Mouse (Mus musculus) intestine, postnatal 0 days (tissue): ENCODE measurements around the gene Gm27029. TPM values are rescaled to one million over a fixed set of nuclear protein-coding genes. Genes with fewer than 3 reads are reported as not detected.
"Not testable (repeated sequence)": the region's sequence is repeated elsewhere in the genome, so short reads cannot be mapped to it uniquely, and the experiment has no call there.

Experiments
- ATAC-seq: fragments of 200-750 bp; cut with Nextera tagmentation; 2 replicates; pipeline ENCODE4 v1.8.0; 2017; ENCODE audit warnings: mild to moderate bottlenecking, moderate TSS enrichment, moderate library complexity
- H3K27ac ChIP-seq: fragments of 300-500 bp; sonication (generic); 2 replicates; pipeline ENCODE4 v1.5.1; 2014; ENCODE audit warnings: mild to moderate bottlenecking, low read depth, low read length, moderate library complexity
- H3K27me3 ChIP-seq: fragments of 300-500 bp; sonication (generic); replicated peaks from 2 replicates; pipeline ENCODE4 v1.6.1; 2014; ENCODE audit warnings: low read length, mixed read lengths; ENCODE audit not compliant: control insufficient read depth, insufficient read depth
- H3K36me3 ChIP-seq: fragments of 300-500 bp; sonication (generic); 2 replicates; pipeline ENCODE4 v1.6.1; 2014; ENCODE audit warnings: mild to moderate bottlenecking, moderate library complexity; ENCODE audit not compliant: control insufficient read depth, insufficient read depth
- H3K4me1 ChIP-seq: fragments of 300-500 bp; sonication (generic); replicated peaks from 2 replicates; pipeline ENCODE4 v1.6.1; 2014; ENCODE audit warnings: antibody characterized with exemption, low read length, mixed read lengths; ENCODE audit not compliant: control insufficient read depth, insufficient read depth
- H3K4me2 ChIP-seq: fragments of 300-500 bp; sonication (generic); replicated peaks from 2 replicates; pipeline ENCODE4 v1.6.1; 2014; ENCODE audit warnings: low read depth, mild to moderate bottlenecking, moderate library complexity
- H3K4me3 ChIP-seq: fragments of 300-500 bp; sonication (generic); 2 replicates; pipeline ENCODE4 v1.5.1; 2014; ENCODE audit warnings: low read depth, low read length
- H3K9ac ChIP-seq: fragments of 300-500 bp; sonication (generic); 2 replicates; pipeline ENCODE4 v1.6.1; 2014; ENCODE audit warnings: mild to moderate bottlenecking, low read depth, low read length
- H3K9me3 ChIP-seq: fragments of 300-500 bp; sonication (generic); 2 replicates; pipeline ENCODE4 v1.6.1; 2016; ENCODE audit warnings: mixed run types; ENCODE audit not compliant: control insufficient read depth
- CTCF ChIP-seq: sonication (generic); IDR thresholded peaks from 2 replicates; pipeline ENCODE4 v1.5.1; 2016; ENCODE audit warnings: low read depth, mild to moderate bottlenecking, control low read depth, antibody characterized with exemption, moderate library complexity
- WGBS: fragments of 180-500 bp; shearing (Covaris S2); extraction: QIAGEN DNeasy Blood & Tissue Kit; methylation state at CpG from one replicate; pipeline ENCODE4 v1.1.7; 2014; 5-methylcytosine and 5-hydroxymethylcytosine counted together
- polyA plus RNA-seq: library from polyadenylated mRNA; unstranded; fragments of >200 nt; fragmentation: Nextera tagmentation; extraction: Ambion mirVana; gene quantifications from 2 replicates; pipeline ENCODE4 v1.2.1, GENCODE M21; 2015

Gene Gm27029
- polyA plus RNA-seq, 1 experiment from 2014 or later = 2.2 TPM

GRCm38 (mm10) chr11:101451536-101451935, 26.9 kb upstream of the Gm27029 start:
- no peak overlapping the region for H3K4me3 ChIP-seq
- no peak for ATAC-seq

GRCm38 (mm10) chr11:101450394-101450793, 25.8 kb upstream of the Gm27029 start:
- H3K27ac ChIP-seq = no peak overlapping the region
- 88% methylated on average over 3 of the region's 3 CpGs for WGBS
- TF ChIP-seq CTCF = peak; percentile 56
- H3K4me2 ChIP-seq = no peak overlapping the region
- ATAC-seq = no peak
- H3K9me3 ChIP-seq = no peaks in the 10 kb centered on the region
- H3K9ac ChIP-seq = no peak overlapping the region
- 0 out of 2 replicates have a peak, but pooled peaks cover 5% of the 10 kb centered on the region for H3K4me1 ChIP-seq
- H3K36me3 ChIP-seq = peaks cover 12% of the 10 kb centered on the region; the same call in 1 of the 2 replicates
- no peaks in the 10 kb centered on the region for H3K27me3 ChIP-seq
- H3K4me3 ChIP-seq = no peak overlapping the region

More at GRCm38 (mm10) chr11:101451536-101451935, 26.9 kb upstream of the Gm27029 start:
- Histone ChIP-seq H3K27me3 (no peaks in the 10 kb centered on the region), H3K36me3 (peaks cover 14% of the 10 kb centered on the region; the same call in 1 of the 2 replicates), H3K9ac (no peak overlapping the region), H3K4me1 (0 out of 2 replicates have a peak, but pooled peaks cover 5% of the 10 kb centered on the region), H3K4me2 (peak overlapping the region; percentile 51), H3K9me3 (no peaks in the 10 kb centered on the region), H3K27ac (peak overlapping the region; percentile 51; the same call in 1 of the 2 replicates)
- 74% methylated on average over 10 of the region's 10 CpGs for WGBS
- TF ChIP-seq CTCF = no peak

GRCm38 (mm10) chr11:101449596-101449995, 25.0 kb upstream of the Gm27029 start:
- WGBS = 76% methylated on average over 4 of the region's 4 CpGs
- H3K4me2 ChIP-seq = peak overlapping the region; percentile 66
- H3K27ac ChIP-seq = not testable (repeated sequence)

GRCm38 (mm10) chr11:101448899-101449298, 24.3 kb upstream of the Gm27029 start:
- peak overlapping the region; percentile 69 for H3K9ac ChIP-seq
- ATAC-seq = peak; percentile 9; the same call in 1 of the 2 replicates

More at GRCm38 (mm10) chr11:101449596-101449995, 25.0 kb upstream of the Gm27029 start:
- 0 out of 2 replicates have a peak overlapping the region, but pooled peaks have one; percentile 58 for H3K4me3 ChIP-seq
- not testable (repeated sequence) for H3K4me1 ChIP-seq, H3K27me3 ChIP-seq, H3K9me3 ChIP-seq, ATAC-seq
- H3K36me3 ChIP-seq = peaks cover 18% of the 10 kb centered on the region
- H3K9ac ChIP-seq = peak overlapping the region; percentile 45; the same call in 1 of the 2 replicates

GRCm38 (mm10) chr11:101448274-101448746, 23.7 kb upstream of the Gm27029 start, which contains the start of gene Ifi35:
Gene Ifi35, plus strand, starts transcription at chr11:101448407.
- Histone ChIP-seq H3K27me3 (no peaks in the 10 kb centered on the region), H3K4me2 (peak within 1 kb of the TSS; percentile 66), H3K4me3 (peak within 1 kb of the TSS; percentile 58), H3K9me3 (no peaks in the 10 kb centered on the region), H3K36me3 (peaks cover 25% of the 10 kb centered on the region), H3K9ac (peak within 1 kb of the TSS; percentile 69), H3K27ac (peak within 1 kb of the TSS; percentile 92), H3K4me1 (peaks cover 8% of the 10 kb centered on the region; the same call in 1 of the 2 replicates)
- 10% methylated on average over 10 of the region's 10 CpGs for WGBS
- peak; percentile 71 for ATAC-seq
- TF ChIP-seq CTCF = 0 out of 2 replicates have a peak, but pooled peaks have one; percentile 10

More at GRCm38 (mm10) chr11:101448899-101449298, 24.3 kb upstream of the Gm27029 start:
- Histone ChIP-seq H3K36me3 (peaks cover 24% of the 10 kb centered on the region), H3K9me3 (no peaks in the 10 kb centered on the region), H3K4me1 (0 out of 2 replicates have a peak, but pooled peaks cover 5% of the 10 kb centered on the region), H3K27me3 (no peaks in the 10 kb centered on the region), H3K27ac (peak overlapping the region; percentile 92), H3K4me2 (peak overlapping the region; percentile 66), H3K4me3 (peak overlapping the region; percentile 58)
- 61% methylated on average over 4 of the region's 4 CpGs for WGBS
- no peak for TF ChIP-seq CTCF

GRCm38 (mm10) chr11:101447786-101448185, 23.2 kb upstream of the Gm27029 start:
- no peak for ATAC-seq
- peaks cover 25% of the 10 kb centered on the region for H3K36me3 ChIP-seq
- no peaks in the 10 kb centered on the region for H3K9me3 ChIP-seq
- H3K4me2 ChIP-seq = no peak overlapping the region
- peak overlapping the region; percentile 92; the same call in 1 of the 2 replicates for H3K27ac ChIP-seq
- no peak overlapping the region for H3K9ac ChIP-seq
- TF ChIP-seq CTCF = no peak
- H3K4me1 ChIP-seq = peaks cover 11% of the 10 kb centered on the region; the same call in 1 of the 2 replicates
- WGBS = 83% methylated on average over 5 of the region's 5 CpGs
- peak overlapping the region; percentile 58; the same call in 1 of the 2 replicates for H3K4me3 ChIP-seq
- no peaks in the 10 kb centered on the region for H3K27me3 ChIP-seq

GRCm38 (mm10) chr11:101446860-101447259, 22.3 kb upstream of the Gm27029 start:
- H3K4me1 ChIP-seq = peaks cover 11% of the 10 kb centered on the region; the same call in 1 of the 2 replicates
- ATAC-seq, H3K27ac ChIP-seq, H3K9me3 ChIP-seq, H3K27me3 ChIP-seq, H3K4me2 ChIP-seq, H3K9ac ChIP-seq, H3K4me3 ChIP-seq: not testable (repeated sequence)
- 86% methylated on average over 8 of the region's 8 CpGs for WGBS
- peaks cover 25% of the 10 kb centered on the region for H3K36me3 ChIP-seq
